Mouse (Mus musculus): ENCODE results near the gene Sh3tc1. TPM values are rescaled to one million over a fixed set of nuclear protein-coding genes. Genes with fewer than 3 reads are reported as not detected.

Gene Sh3tc1
- total RNA-seq, 2 experiments from 2014 or later = 2.5 TPM

- no peak for DNase-seq (ENCODE audit: low spot score in 2 of 2)
These were observed 16.2 kb upstream of the Sh3tc1 start for GRCm38 (mm10) chr5:35756020-35756419.

- peak; percentile 66 to 68 for DNase-seq (ENCODE audit: low spot score in 2 of 2)
These were observed 15.4 kb upstream of the Sh3tc1 start for GRCm38 (mm10) chr5:35755131-35755733.

GRCm38 (mm10) chr5:35751016-35751415, 11.2 kb upstream of the Sh3tc1 start:
- no peak for DNase-seq (ENCODE audit: low spot score in 2 of 2)

GRCm38 (mm10) chr5:35750026-35750425, 10.2 kb upstream of the Sh3tc1 start:
- DNase-seq (ENCODE audit: low spot score in 2 of 2) = no peak

- DNase-seq (ENCODE audit: low spot score in 2 of 2) = no peak
These were observed 9.6 kb upstream of the Sh3tc1 start for GRCm38 (mm10) chr5:35749416-35749815.

GRCm38 (mm10) chr5:35746910-35747309, 7.1 kb upstream of the Sh3tc1 start:
- DNase-seq (ENCODE audit: low spot score in 2 of 2) = peak; percentile 87 to 91

GRCm38 (mm10) chr5:35745406-35745805, 5.6 kb upstream of the Sh3tc1 start:
- DNase-seq (ENCODE audit: low spot score in 2 of 2) = no peak

- no peak for DNase-seq (ENCODE audit: low spot score in 2 of 2)
These were observed 4.4 kb upstream of the Sh3tc1 start for GRCm38 (mm10) chr5:35743990-35744722.

- DNase-seq (ENCODE audit: low spot score in 2 of 2) = no peak
These were observed 3.6 kb upstream of the Sh3tc1 start for GRCm38 (mm10) chr5:35743238-35743951.

GRCm38 (mm10) chr5:35741225-35741820, 1.5 kb upstream of the Sh3tc1 start:
- no peak for DNase-seq (ENCODE audit: low spot score in 2 of 2)

GRCm38 (mm10) chr5:35740716-35741115, 929 bp upstream of the Sh3tc1 start:
- no peak for DNase-seq (ENCODE audit: low spot score in 2 of 2)

GRCm38 (mm10) chr5:35739005-35739404, 782 bp downstream of the Sh3tc1 start:
- DNase-seq (ENCODE audit: low spot score in 2 of 2) = no peak

- DNase-seq (ENCODE audit: low spot score in 2 of 2) = no peak
These were observed 2.4 kb downstream of the Sh3tc1 start for GRCm38 (mm10) chr5:35737231-35737901.

GRCm38 (mm10) chr5:35733523-35733922, 6.3 kb downstream of the Sh3tc1 start:
- DNase-seq (ENCODE audit: low spot score in 2 of 2) = no peak

GRCm38 (mm10) chr5:35731006-35731405, 8.8 kb downstream of the Sh3tc1 start:
- no peak for DNase-seq (ENCODE audit: low spot score in 2 of 2)

- no peak for DNase-seq (ENCODE audit: low spot score in 2 of 2)
These were observed 9.2 kb downstream of the Sh3tc1 start for GRCm38 (mm10) chr5:35730552-35730951.

GRCm38 (mm10) chr5:35729844-35730243, 9.9 kb downstream of the Sh3tc1 start:
- no peak for DNase-seq (ENCODE audit: low spot score in 2 of 2)

GRCm38 (mm10) chr5:35728957-35729460, 10.8 kb downstream of the Sh3tc1 start:
- DNase-seq (ENCODE audit: low spot score in 2 of 2) = peak; percentile 39 to 48

GRCm38 (mm10) chr5:35728344-35728956, 11.3 kb downstream of the Sh3tc1 start:
- DNase-seq (ENCODE audit: low spot score in 2 of 2) = no peak

GRCm38 (mm10) chr5:35727447-35727846, 12.3 kb downstream of the Sh3tc1 start:
- no peak for DNase-seq (ENCODE audit: low spot score in 2 of 2)

- no peak for DNase-seq (ENCODE audit: low spot score in 2 of 2)
These were observed 13.9 kb downstream of the Sh3tc1 start for GRCm38 (mm10) chr5:35725840-35726239.
